Mouse (Mus musculus): ENCODE results near the gene Brwd3. TPM values are rescaled to one million over a fixed set of nuclear protein-coding genes. Genes with fewer than 3 reads are reported as not detected.

Gene Brwd3
- total RNA-seq, 2 experiments from 2014 or later = 4.7 to 6.8 TPM

Other genes with a start within 250 kb of the Brwd3 start
- not detected for gene Gm379, start 169.5 kb downstream of the Brwd3 start, total RNA-seq (2021)
- gene Hmgn5, start 179.0 kb upstream of the Brwd3 start, total RNA-seq (2021) = 1 to 10 TPM; 8.2 to 9.3 TPM

All from heart, postnatal 25 days (tissue).